Mouse (Mus musculus) MEL (cell line): ENCODE measurements at regions not wholly inside any gene's neighbourhood (a gene's known extent, or its start where the extent isn't known, plus 50 kb on each side); places are given as distances from the start of the nearest gene placed in this dataset.

Source experiments
- DNase-seq: peaks from one replicate; pipeline ENCODE4 v3.0.0; 2011; ENCODE audit warnings: low read depth, low spot score
- H3K27ac ChIP-seq: 2 replicates; pipeline ENCODE4 v1.5.1; 2012; ENCODE audit warnings: low read depth, mild to moderate bottlenecking, control low read depth, low read length, moderate library complexity; ENCODE audit not compliant: control insufficient read depth
- H3K27me3 ChIP-seq, 2 experiments: fragments of 150-350 bp in 1 of 2; sonication (generic) in 1 of 2; 2 replicates each; pipeline ENCODE4 v1.6.1; 2012; ENCODE audit warnings: low read length in 2 of 2, mild to moderate bottlenecking in 2 of 2, improper control_type of control experiment in 1 of 2, moderate library complexity in 1 of 2; ENCODE audit not compliant: insufficient read depth in 2 of 2, control insufficient read depth in 1 of 2
- H3K36me3 ChIP-seq, 2 experiments: 2 replicates each; pipeline ENCODE4 v1.6.1; 2012 to 2014; ENCODE audit warnings: low read length in 2 of 2, improper control_type of control experiment in 1 of 2, inconsistent platforms in 1 of 2, mild to moderate bottlenecking in 1 of 2; ENCODE audit not compliant: insufficient read depth in 2 of 2, control insufficient read depth in 1 of 2
- H3K4me1 ChIP-seq, 2 experiments: fragments of 150-350 bp in 1 of 2; sonication (generic) in 1 of 2; 2 replicates each; pipeline ENCODE4 v1.6.1; 2012; ENCODE audit warnings: low read length in 2 of 2, improper control_type of control experiment in 1 of 2, mild to moderate bottlenecking in 1 of 2; ENCODE audit not compliant: insufficient read depth in 2 of 2, control insufficient read depth in 1 of 2
- H3K4me3 ChIP-seq, 2 experiments: fragments of 150-350 bp in 1 of 2; sonication (generic) in 1 of 2; 2 replicates each; pipeline ENCODE4 v1.5.1; 2012; ENCODE audit warnings: low read depth in 2 of 2, low read length in 2 of 2, mild to moderate bottlenecking in 2 of 2, moderate library complexity in 2 of 2, control low read depth in 1 of 2, improper control_type of control experiment in 1 of 2; ENCODE audit not compliant: control insufficient read depth in 1 of 2, insufficient read depth in 1 of 2
- H3K79me2 ChIP-seq: 2 replicates; pipeline ENCODE4 v1.6.1; 2012; ENCODE audit warnings: mild to moderate bottlenecking, low read length, moderate library complexity; ENCODE audit not compliant: control insufficient read depth, poor library complexity, insufficient read depth
- H3K9ac ChIP-seq: 2 replicates; pipeline ENCODE4 v1.6.1; 2012; ENCODE audit warnings: low read depth, mild to moderate bottlenecking, control low read depth, low read length, moderate library complexity; ENCODE audit not compliant: control insufficient read depth, poor library complexity, severe bottlenecking
- H3K9me3 ChIP-seq: fragments of 150-350 bp; sonication (generic); replicated peaks from 2 replicates; pipeline ENCODE4 v1.6.1; 2012; ENCODE audit warnings: mild to moderate bottlenecking, low read length, improper control_type of control experiment, moderate library complexity; ENCODE audit not compliant: insufficient read depth
- CHD1 ChIP-seq: IDR thresholded peaks from 2 replicates; pipeline ENCODE4 v1.6.1; 2012; ENCODE audit warnings: low read depth, mild to moderate bottlenecking, inconsistent platforms, low read length, improper control_type of control experiment
- CTCF ChIP-seq, 3 experiments: IDR thresholded peaks in 2 of 3; conservative IDR thresholded peaks in 1 of 3; 2 replicates each; pipeline ENCODE4 v1.5.1; 2011 to 2012; ENCODE audit warnings: low read length in 3 of 3, low read depth in 2 of 3, mild to moderate bottlenecking in 2 of 3, improper control_type of control experiment in 1 of 3, inconsistent platforms in 1 of 3, mixed read lengths in 1 of 3, moderate library complexity in 1 of 3; ENCODE audit not compliant: control insufficient read depth in 1 of 3, insufficient read depth in 1 of 3, poor library complexity in 1 of 3, severe bottlenecking in 1 of 3
- GABPA ChIP-seq: IDR thresholded peaks from 2 replicates; pipeline ENCODE4 v1.6.1; 2012; ENCODE audit warnings: low read depth, mild to moderate bottlenecking, inconsistent platforms, low read length, improper control_type of control experiment, moderate library complexity
- MAFK ChIP-seq: IDR thresholded peaks from 2 replicates; pipeline ENCODE4 v1.6.1; 2011; ENCODE audit warnings: low read depth, mild to moderate bottlenecking, low read length, improper control_type of control experiment, borderline replicate concordance
- MAZ ChIP-seq: IDR thresholded peaks from 2 replicates; pipeline ENCODE4 v1.6.1; 2012; ENCODE audit warnings: low read depth, mild to moderate bottlenecking, inconsistent platforms, low read length, improper control_type of control experiment
- MEF2A ChIP-seq: IDR thresholded peaks from 2 replicates; pipeline ENCODE4 v1.6.1; 2014; ENCODE audit warnings: low read depth, mild to moderate bottlenecking, inconsistent platforms, low read length, improper control_type of control experiment; ENCODE audit not compliant: poor library complexity, insufficient replicate concordance, severe bottlenecking; ENCODE audit errors: extremely low read depth
- MXI1 ChIP-seq: IDR thresholded peaks from 2 replicates; pipeline ENCODE4 v1.6.1; 2011; ENCODE audit warnings: mild to moderate bottlenecking, low read depth, low read length, improper control_type of control experiment
- MYB ChIP-seq: IDR thresholded peaks from 2 replicates; pipeline ENCODE4 v1.6.1; 2011; ENCODE audit warnings: mild to moderate bottlenecking, low read depth, low read length, improper control_type of control experiment
- MYC ChIP-seq: IDR thresholded peaks from 2 replicates; pipeline ENCODE4 v1.6.1; 2011; ENCODE audit warnings: low read depth, mild to moderate bottlenecking, low read length, improper control_type of control experiment, moderate library complexity
- TBP ChIP-seq: IDR thresholded peaks from 2 replicates; pipeline ENCODE4 v1.8.0; 2011; ENCODE audit warnings: low read depth, low read length, improper control_type of control experiment
- USF1 ChIP-seq: IDR thresholded peaks from 2 replicates; pipeline ENCODE4 v1.6.1; 2014; ENCODE audit warnings: low read depth, mild to moderate bottlenecking, inconsistent platforms, low read length, improper control_type of control experiment, moderate library complexity
- USF2 ChIP-seq, 2 experiments: IDR thresholded peaks; 2 replicates each; pipeline ENCODE4 v1.6.1; 2011 to 2012; ENCODE audit warnings: improper control_type of control experiment in 2 of 2, low read length in 2 of 2, borderline replicate concordance in 1 of 2, inconsistent platforms in 1 of 2, low read depth in 1 of 2, mild to moderate bottlenecking in 1 of 2; ENCODE audit not compliant: insufficient read depth in 1 of 2

- no peak for DNase-seq
- Histone ChIP-seq H3K27ac (no peak overlapping the region), H3K9ac (no peak overlapping the region), H3K36me3 (no peaks in the 10 kb centered on the region), H3K9me3 (no peaks in the 10 kb centered on the region), H3K79me2 (no peaks in the 10 kb centered on the region), H3K27me3 (no peaks in the 10 kb centered on the region), H3K4me3 (no peak overlapping the region), H3K4me1 (no peaks in the 10 kb centered on the region)
- TF ChIP-seq MYC (no peak), MAFK (no peak), TBP (no peak), USF1 (no peak), CTCF (IDR thresholded peaks at IDR 0.05 in 2 of 3, conservative IDR thresholded peaks at IDR 0.05 in 1 of 3; ENCODE audit: control insufficient read depth in 1 of 3, insufficient read depth in 1 of 3, low read depth in 2 of 3, low read length in 3 of 3, poor library complexity in 1 of 3, severe bottlenecking in 1 of 3) (no peak), MEF2A (no peak), CHD1 (no peak), GABPA (no peak), MAZ (no peak), MYB (no peak), MXI1 (no peak)
- TF ChIP-seq, all 39 proteins: peak for 0
Measured at GRCm38 (mm10) chr1:128758802-128759481, 166.8 kb upstream of the Cxcr4 start.

GRCm38 (mm10) chr1:128758294-128758801 lies 166.3 kb upstream of the Cxcr4 start:
- Histone ChIP-seq H3K79me2 (no peaks in the 10 kb centered on the region), H3K9me3 (no peaks in the 10 kb centered on the region), H3K9ac (no peak overlapping the region), H3K4me1 (no peaks in the 10 kb centered on the region), H3K36me3 (no peaks in the 10 kb centered on the region), H3K27me3 (no peaks in the 10 kb centered on the region), H3K4me3 (no peak overlapping the region)
- TF ChIP-seq GABPA (no peak), USF2 (IDR thresholded peaks at IDR 0.05; ENCODE audit: borderline replicate concordance in 1 of 2, insufficient read depth in 1 of 2, low read depth in 1 of 2, low read length in 2 of 2) (no peak), CTCF (IDR thresholded peaks at IDR 0.05 in 2 of 3, conservative IDR thresholded peaks at IDR 0.05 in 1 of 3; ENCODE audit: control insufficient read depth in 1 of 3, insufficient read depth in 1 of 3, low read depth in 2 of 3, low read length in 3 of 3, poor library complexity in 1 of 3, severe bottlenecking in 1 of 3) (no peak)
- TF ChIP-seq, all 39 proteins: peak for 0
- no peak for DNase-seq
- H3K27ac ChIP-seq: no peak overlapping the region
